ENCODE assay signal across 11 mouse cellular contexts in the genomic region with DNA sequence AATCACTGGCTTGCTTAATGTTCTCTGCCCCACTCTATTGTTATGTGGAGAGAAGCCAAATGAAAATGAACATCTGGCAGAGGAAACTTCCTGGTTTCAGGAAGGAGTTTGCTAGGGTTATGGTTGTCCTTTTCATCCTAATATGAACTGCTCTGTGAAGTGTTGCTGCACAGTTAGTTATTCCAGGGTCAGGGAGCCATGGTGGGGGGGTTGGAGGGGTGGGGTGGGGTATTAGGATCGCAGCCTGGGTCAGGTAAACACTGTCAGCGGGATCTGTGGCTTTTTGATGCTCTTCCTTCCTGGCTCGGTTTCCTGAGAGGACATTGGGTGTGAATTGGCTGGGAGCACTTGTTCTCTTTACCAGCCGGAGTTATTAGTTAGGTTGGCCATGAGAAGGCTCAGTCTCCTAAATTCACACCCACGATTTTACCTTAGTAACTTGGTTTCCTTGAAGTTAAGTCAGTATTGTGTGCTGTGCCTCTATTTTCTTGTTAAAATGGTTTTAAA.
DNase-seq lines count a peak whose midpoint lies in the region; ATAC-seq and TF ChIP-seq lines count a peak whose summit lies in the region.
"Had no signal": no experiment of that assay in that cellular context is flagged by ENCODE, and none has a peak within 500 bp of the region (broad histone marks: within the 10 kb centered on the region; RNA-seq: fewer than 3 reads in every experiment).

No protein-coding gene starts in this region.

- 74% methylated on average over 5 of the region's 5 CpGs for WGBS in hindbrain, embryonic 10.5 days
- WGBS in hindbrain, embryonic 16.5 days: 78% methylated on average over 5 of the region's 5 CpGs
- 37% methylated on average over 5 of the region's 5 CpGs for WGBS in lung, embryonic 14.5 days
- 85% methylated on average over 5 of the region's 5 CpGs for WGBS in hindbrain, postnatal 0 days
- WGBS in stomach, postnatal 0 days: 43% methylated on average over 5 of the region's 5 CpGs

- no peak for ATAC-seq in hindbrain, embryonic 16.5 days
- peak; percentile 25; the same call in 1 of the 2 replicates for ATAC-seq in lung, embryonic 14.5 days (ENCODE audit: insufficient read depth)
- no peak for ATAC-seq in hindbrain, postnatal 0 days
- ATAC-seq in stomach, postnatal 0 days (ENCODE audit: low FRiP score, low TSS enrichment): no peak
- ATAC-seq: forebrain, embryonic 14.5 days had no signal

- no peak overlapping the region for H3K4me2 ChIP-seq in hindbrain, embryonic 16.5 days (ENCODE audit: low read length)
- peak overlapping the region; percentile 42 for H3K4me2 ChIP-seq in lung, embryonic 14.5 days
- no peak overlapping the region for H3K4me2 ChIP-seq in hindbrain, postnatal 0 days (ENCODE audit: low read depth, low read length)
- 0 out of 2 replicates have a peak overlapping the region, but pooled peaks have one; percentile 11 for H3K4me2 ChIP-seq in stomach, postnatal 0 days (replicated peaks; ENCODE audit: low read depth)

- H3K27me3 ChIP-seq in hindbrain, embryonic 10.5 days (ENCODE audit: insufficient read depth, poor library complexity, severe bottlenecking): no peaks in the 10 kb centered on the region
- H3K27me3 ChIP-seq in hindbrain, embryonic 16.5 days (replicated peaks; ENCODE audit: control insufficient read depth, insufficient read depth, low read length): no peaks in the 10 kb centered on the region
- H3K27me3 ChIP-seq in lung, embryonic 14.5 days (ENCODE audit: insufficient read depth, low read length): no peaks in the 10 kb centered on the region
- no peaks in the 10 kb centered on the region for H3K27me3 ChIP-seq in hindbrain, postnatal 0 days (ENCODE audit: insufficient read depth, low read length)
- H3K27me3 ChIP-seq in stomach, postnatal 0 days (ENCODE audit: control insufficient read depth, insufficient read depth, low read length): no peaks in the 10 kb centered on the region
- H3K27me3 ChIP-seq: megakaryocyte, embryonic 14.5 days had no signal

- DNase-seq in hindbrain, embryonic 10.5 days (ENCODE audit: low spot score): no peak
- peak; percentile 61 for DNase-seq in lung, embryonic 14.5 days
- no peak for DNase-seq in lung, postnatal 14 days
- no peak for DNase-seq in hindbrain, postnatal 0 days (ENCODE audit: low spot score)
- DNase-seq in stomach, postnatal 0 days (ENCODE audit: low spot score): no peak
- DNase-seq in layer of hippocampus, adult 11-12 months (ENCODE audit: low spot score): no peak
- DNase-seq: cerebellum, postnatal 36 days; right cerebral cortex, postnatal 14 days had no signal

- no peak for TF ChIP-seq EP300 in stomach, postnatal 0 days (optimal IDR thresholded peaks at IDR 0.05)

- no peaks in the 10 kb centered on the region for H3K9me3 ChIP-seq in hindbrain, embryonic 10.5 days
- H3K9me3 ChIP-seq in hindbrain, embryonic 16.5 days (ENCODE audit: control insufficient read depth, low read length): no peaks in the 10 kb centered on the region
- H3K9me3 ChIP-seq in lung, embryonic 14.5 days (ENCODE audit: low read depth, low read length): no peaks in the 10 kb centered on the region
- H3K9me3 ChIP-seq in hindbrain, postnatal 0 days (ENCODE audit: low read length): no peaks in the 10 kb centered on the region
- no peaks in the 10 kb centered on the region for H3K9me3 ChIP-seq in stomach, postnatal 0 days (ENCODE audit: control insufficient read depth, low read length)
- H3K9me3 ChIP-seq: megakaryocyte, embryonic 14.5 days had no signal

- 0 out of 2 replicates have a peak overlapping the region, but pooled peaks have one; percentile 26 for H3K27ac ChIP-seq in hindbrain, embryonic 10.5 days
- no peak overlapping the region for H3K27ac ChIP-seq in hindbrain, embryonic 16.5 days (ENCODE audit: low read depth, low read length)
- H3K27ac ChIP-seq in lung, embryonic 14.5 days (ENCODE audit: low read depth): peak overlapping the region; percentile 72; the same call in 1 of the 2 replicates
- H3K27ac ChIP-seq in hindbrain, postnatal 0 days: peak overlapping the region; percentile 56
- H3K27ac ChIP-seq in stomach, postnatal 0 days (replicated peaks): peak overlapping the region; percentile 67

- no peak overlapping the region for H3K4me3 ChIP-seq in hindbrain, embryonic 10.5 days
- no peak overlapping the region for H3K4me3 ChIP-seq in hindbrain, embryonic 16.5 days (ENCODE audit: low read length)
- no peak overlapping the region for H3K4me3 ChIP-seq in lung, embryonic 14.5 days (ENCODE audit: low read depth, low read length)
- H3K4me3 ChIP-seq in hindbrain, postnatal 0 days (ENCODE audit: low read length): no peak overlapping the region
- H3K4me3 ChIP-seq in stomach, postnatal 0 days (ENCODE audit: low read depth, low read length): no peak overlapping the region
- H3K4me3 ChIP-seq: megakaryocyte, embryonic 14.5 days had no signal

- H3K9ac ChIP-seq in hindbrain, embryonic 16.5 days (ENCODE audit: low read depth, low read length): no peak overlapping the region
- H3K9ac ChIP-seq in lung, embryonic 14.5 days: no peak overlapping the region; the same call in 1 of the 2 replicates
- no peak overlapping the region for H3K9ac ChIP-seq in hindbrain, postnatal 0 days (replicated peaks; ENCODE audit: low read length)
- no peak overlapping the region for H3K9ac ChIP-seq in stomach, postnatal 0 days (ENCODE audit: low read length)

- no peak for TF ChIP-seq CTCF in lung, embryonic 14.5 days (IDR thresholded peaks at IDR 0.05; ENCODE audit: low read depth)
- TF ChIP-seq CTCF in hindbrain, postnatal 0 days (IDR thresholded peaks at IDR 0.05; ENCODE audit: low read depth): no peak
- no peak for TF ChIP-seq CTCF in stomach, postnatal 0 days (IDR thresholded peaks at IDR 0.05; ENCODE audit: low read depth)

- H3K36me3 ChIP-seq in hindbrain, embryonic 10.5 days: no peaks in the 10 kb centered on the region
- no peaks in the 10 kb centered on the region for H3K36me3 ChIP-seq in hindbrain, embryonic 16.5 days (ENCODE audit: control insufficient read depth, insufficient read depth, low read length)
- no peaks in the 10 kb centered on the region for H3K36me3 ChIP-seq in lung, embryonic 14.5 days (ENCODE audit: insufficient read depth)
- H3K36me3 ChIP-seq in hindbrain, postnatal 0 days (ENCODE audit: insufficient read depth, low read length): no peaks in the 10 kb centered on the region
- H3K36me3 ChIP-seq in stomach, postnatal 0 days (ENCODE audit: control insufficient read depth, insufficient read depth, low read length): no peaks in the 10 kb centered on the region

- peaks cover 11% of the 10 kb centered on the region for H3K4me1 ChIP-seq in hindbrain, embryonic 10.5 days (replicated peaks)
- H3K4me1 ChIP-seq in hindbrain, embryonic 16.5 days (ENCODE audit: control insufficient read depth, insufficient read depth, low read depth, low read length): no peaks in the 10 kb centered on the region
- peaks cover 11% of the 10 kb centered on the region for H3K4me1 ChIP-seq in lung, embryonic 14.5 days (ENCODE audit: insufficient read depth)
- H3K4me1 ChIP-seq in hindbrain, postnatal 0 days (ENCODE audit: insufficient read depth, low read length): peaks cover 12% of the 10 kb centered on the region; the same call in 1 of the 2 replicates
- H3K4me1 ChIP-seq in stomach, postnatal 0 days (replicated peaks; ENCODE audit: control insufficient read depth, insufficient read depth): peaks cover 5% of the 10 kb centered on the region; the same call in 1 of the 2 replicates
- H3K4me1 ChIP-seq: megakaryocyte, embryonic 14.5 days had no signal

Comparison
In these comparisons a context has a peak if more than half of its experiments do, and no peak if none do; other contexts are left out.
1. H3K4me2 ChIP-seq: peak in lung, embryonic 14.5 days (single experiment) and stomach, postnatal 0 days (single experiment); none in hindbrain, embryonic 16.5 days (single experiment) and hindbrain, postnatal 0 days (single experiment).